Mouse (Mus musculus) T-helper 2 cell (primary cell): ENCODE measurements at regions not wholly inside any gene's neighbourhood (a gene's known extent, or its start where the extent isn't known, plus 50 kb on each side); places are given as distances from the start of the nearest gene placed in this dataset.

ENCODE experiments used
- in situ Hi-C: fragments of 300-600 bp; cut with MboI, MseI; formaldehyde crosslinking; loops from one replicate; pipeline ENCODE4 v1.15.1; 2025; ENCODE audit warnings: high pct_unique_total_duplicates

- in situ Hi-C loops: no loop called here
These were observed 90.8 kb downstream of the Rpe65 start for GRCm38 (mm10) chr3:159689743-159690142.

GRCm38 (mm10) chr3:159724340-159725119 is 114.9 kb upstream of the Wls start:
- in situ Hi-C loops: no loop called here

GRCm38 (mm10) chr3:159732201-159732600 is 107.3 kb upstream of the Wls start:
- in situ Hi-C loops: no loop called here

GRCm38 (mm10) chr3:159733141-159733540 is 106.3 kb upstream of the Wls start:
- in situ Hi-C loops: no loop called here

- in situ Hi-C loops: no loop called here
These were observed 104.9 kb upstream of the Wls start for GRCm38 (mm10) chr3:159734547-159734946.

GRCm38 (mm10) chr3:159736070-159736469 is 103.4 kb upstream of the Wls start:
- in situ Hi-C loops: no loop called here

- in situ Hi-C loops: loop anchor here (5.0 kb wide), 1 partner anchor 58 kb away; no protein-coding TSS in a partner anchor
These were observed 98.7 kb upstream of the Wls start for GRCm38 (mm10) chr3:159740600-159741279.

GRCm38 (mm10) chr3:159741816-159742215 is 97.7 kb upstream of the Wls start:
- in situ Hi-C loops: loop anchor here (5.0 kb wide), 1 partner anchor 60 kb away; no protein-coding TSS in a partner anchor

GRCm38 (mm10) chr3:159759740-159760139 is 79.7 kb upstream of the Wls start:
- in situ Hi-C loops: no loop called here

- in situ Hi-C loops: no loop called here
These were observed 79.2 kb upstream of the Wls start for GRCm38 (mm10) chr3:159760293-159760692.

- in situ Hi-C loops: no loop called here
These were observed 78.5 kb upstream of the Wls start for GRCm38 (mm10) chr3:159760949-159761348.

GRCm38 (mm10) chr3:159782222-159782844 is 57.1 kb upstream of the Wls start:
- in situ Hi-C loops: no loop called here

- in situ Hi-C loops: no loop called here
These were observed 51.7 kb upstream of the Wls start for GRCm38 (mm10) chr3:159787776-159788175.
